Mouse (Mus musculus): Measurements from ENCODE around the gene Sipa1l3. TPM values are rescaled to one million over a fixed set of nuclear protein-coding genes. Genes with fewer than 3 reads are reported as not detected.

Sipa1l3 gene
- polyA plus RNA-seq, 1 experiment from 2014 or later, result 10.3 TPM

- no peak overlapping the region for H3K4me3 ChIP-seq (ENCODE audit: inconsistent target)
- WGBS (ENCODE audit: missing documents), result 91% methylated on average over 6 of the region's 6 CpGs
- no peaks in the 10 kb centered on the region for H3K79me2 ChIP-seq (ENCODE audit: inconsistent target)
- H3K27ac ChIP-seq, result no peak overlapping the region
- H3K36me3 ChIP-seq (ENCODE audit: inconsistent target), result no peaks in the 10 kb centered on the region
These were observed 62.9 kb downstream of the Sipa1l3 start for GRCm38 (mm10) chr7:29455591-29455990.

- Histone ChIP-seq H3K79me2 (ENCODE audit: inconsistent target) (no peaks in the 10 kb centered on the region), H3K27ac (no peak overlapping the region), H3K4me3 (ENCODE audit: inconsistent target) (no peak overlapping the region), H3K36me3 (ENCODE audit: inconsistent target) (no peaks in the 10 kb centered on the region)
- 96% methylated on average over 4 of the region's 7 CpGs for WGBS (ENCODE audit: missing documents)
These were observed 63.5 kb downstream of the Sipa1l3 start for GRCm38 (mm10) chr7:29454965-29455364.

- Histone ChIP-seq H3K36me3 (ENCODE audit: inconsistent target) (no peaks in the 10 kb centered on the region), H3K4me3 (ENCODE audit: inconsistent target) (no peak overlapping the region), H3K79me2 (ENCODE audit: inconsistent target) (no peaks in the 10 kb centered on the region), H3K27ac (no peak overlapping the region)
- WGBS (ENCODE audit: missing documents), result 77% methylated on average over 18 of the region's 18 CpGs
These were observed 65.3 kb downstream of the Sipa1l3 start for GRCm38 (mm10) chr7:29452991-29453741.

- Histone ChIP-seq H3K27ac (no peak overlapping the region), H3K79me2 (ENCODE audit: inconsistent target) (no peaks in the 10 kb centered on the region), H3K36me3 (ENCODE audit: inconsistent target) (no peaks in the 10 kb centered on the region), H3K4me3 (ENCODE audit: inconsistent target) (no peak overlapping the region)
- WGBS (ENCODE audit: missing documents), result 86% methylated on average over 6 of the region's 6 CpGs
These were observed 66.1 kb downstream of the Sipa1l3 start for GRCm38 (mm10) chr7:29452381-29452780.

- 92% methylated on average over 5 of the region's 5 CpGs for WGBS (ENCODE audit: missing documents)
These were observed 68.3 kb downstream of the Sipa1l3 start for GRCm38 (mm10) chr7:29450175-29450574.

GRCm38 (mm10) chr7:29448830-29449229, 69.6 kb downstream of the Sipa1l3 start:
- WGBS (ENCODE audit: missing documents), result 90% methylated on average over 6 of the region's 6 CpGs
- H3K4me3 ChIP-seq (ENCODE audit: inconsistent target), result no peak overlapping the region
- no peak overlapping the region for H3K27ac ChIP-seq
- H3K79me2 ChIP-seq (ENCODE audit: inconsistent target), result no peaks in the 10 kb centered on the region
- no peaks in the 10 kb centered on the region for H3K36me3 ChIP-seq (ENCODE audit: inconsistent target)

More at GRCm38 (mm10) chr7:29450175-29450574, 68.3 kb downstream of the Sipa1l3 start:
- no peaks in the 10 kb centered on the region for H3K79me2 ChIP-seq (ENCODE audit: inconsistent target)
- no peak overlapping the region for H3K27ac ChIP-seq
- H3K36me3 ChIP-seq (ENCODE audit: inconsistent target), result no peaks in the 10 kb centered on the region
- no peak overlapping the region for H3K4me3 ChIP-seq (ENCODE audit: inconsistent target)

GRCm38 (mm10) chr7:29447147-29447829, 71.2 kb downstream of the Sipa1l3 start:
- no peaks in the 10 kb centered on the region for H3K36me3 ChIP-seq (ENCODE audit: inconsistent target)
- H3K27ac ChIP-seq, result no peak overlapping the region
- WGBS (ENCODE audit: missing documents), result 57% methylated on average over 11 of the region's 11 CpGs
- no peaks in the 10 kb centered on the region for H3K79me2 ChIP-seq (ENCODE audit: inconsistent target)
- H3K4me3 ChIP-seq (ENCODE audit: inconsistent target), result no peak overlapping the region

- H3K36me3 ChIP-seq (ENCODE audit: inconsistent target), result no peaks in the 10 kb centered on the region
- H3K4me3 ChIP-seq (ENCODE audit: inconsistent target), result no peak overlapping the region
- H3K79me2 ChIP-seq (ENCODE audit: inconsistent target), result no peaks in the 10 kb centered on the region
- 86% methylated on average over 4 of the region's 4 CpGs for WGBS (ENCODE audit: missing documents)
- no peak overlapping the region for H3K27ac ChIP-seq
These were observed 72.3 kb downstream of the Sipa1l3 start for GRCm38 (mm10) chr7:29446156-29446555.

GRCm38 (mm10) chr7:29444527-29444926, 73.9 kb downstream of the Sipa1l3 start:
- WGBS (ENCODE audit: missing documents), result 91% methylated on average over 5 of the region's 5 CpGs
- H3K27ac ChIP-seq, result no peak overlapping the region
- no peak overlapping the region for H3K4me3 ChIP-seq (ENCODE audit: inconsistent target)
- H3K79me2 ChIP-seq (ENCODE audit: inconsistent target), result no peaks in the 10 kb centered on the region
- no peaks in the 10 kb centered on the region for H3K36me3 ChIP-seq (ENCODE audit: inconsistent target)

GRCm38 (mm10) chr7:29444070-29444469, 74.4 kb downstream of the Sipa1l3 start:
- Histone ChIP-seq H3K79me2 (ENCODE audit: inconsistent target) (no peaks in the 10 kb centered on the region), H3K4me3 (ENCODE audit: inconsistent target) (no peak overlapping the region), H3K27ac (no peak overlapping the region), H3K36me3 (ENCODE audit: inconsistent target) (no peaks in the 10 kb centered on the region)
- WGBS (ENCODE audit: missing documents), result 71% methylated on average over 2 of the region's 2 CpGs

- no peaks in the 10 kb centered on the region for H3K79me2 ChIP-seq (ENCODE audit: inconsistent target)
- no peak overlapping the region for H3K27ac ChIP-seq
- no peaks in the 10 kb centered on the region for H3K36me3 ChIP-seq (ENCODE audit: inconsistent target)
- 81% methylated on average over 9 of the region's 9 CpGs for WGBS (ENCODE audit: missing documents)
- no peak overlapping the region for H3K4me3 ChIP-seq (ENCODE audit: inconsistent target)
These were observed 76.6 kb downstream of the Sipa1l3 start for GRCm38 (mm10) chr7:29441793-29442192.

GRCm38 (mm10) chr7:29441151-29441550, 77.3 kb downstream of the Sipa1l3 start:
- Histone ChIP-seq H3K36me3 (ENCODE audit: inconsistent target) (no peaks in the 10 kb centered on the region), H3K4me3 (ENCODE audit: inconsistent target) (no peak overlapping the region), H3K27ac (no peak overlapping the region), H3K79me2 (ENCODE audit: inconsistent target) (no peaks in the 10 kb centered on the region)
- 81% methylated on average over 9 of the region's 9 CpGs for WGBS (ENCODE audit: missing documents)

- Histone ChIP-seq H3K4me3 (ENCODE audit: inconsistent target) (no peak overlapping the region), H3K27ac (no peak overlapping the region), H3K36me3 (ENCODE audit: inconsistent target) (no peaks in the 10 kb centered on the region), H3K79me2 (ENCODE audit: inconsistent target) (no peaks in the 10 kb centered on the region)
- WGBS (ENCODE audit: missing documents), result 90% methylated on average over 16 of the region's 16 CpGs
These were observed 79.7 kb downstream of the Sipa1l3 start for GRCm38 (mm10) chr7:29438655-29439282.

GRCm38 (mm10) chr7:29438204-29438603, 80.2 kb downstream of the Sipa1l3 start:
- WGBS (ENCODE audit: missing documents), result 96% methylated on average over 14 of the region's 14 CpGs
- Histone ChIP-seq H3K36me3 (ENCODE audit: inconsistent target) (no peaks in the 10 kb centered on the region), H3K79me2 (ENCODE audit: inconsistent target) (no peaks in the 10 kb centered on the region), H3K4me3 (ENCODE audit: inconsistent target) (no peak overlapping the region), H3K27ac (no peak overlapping the region)

GRCm38 (mm10) chr7:29437072-29437471, 81.4 kb downstream of the Sipa1l3 start:
- no peak overlapping the region for H3K27ac ChIP-seq
- no peaks in the 10 kb centered on the region for H3K79me2 ChIP-seq (ENCODE audit: inconsistent target)
- no peak overlapping the region for H3K4me3 ChIP-seq (ENCODE audit: inconsistent target)
- H3K36me3 ChIP-seq (ENCODE audit: inconsistent target), result no peaks in the 10 kb centered on the region
- 95% methylated on average over 10 of the region's 10 CpGs for WGBS (ENCODE audit: missing documents)
